In the genomic region with DNA sequence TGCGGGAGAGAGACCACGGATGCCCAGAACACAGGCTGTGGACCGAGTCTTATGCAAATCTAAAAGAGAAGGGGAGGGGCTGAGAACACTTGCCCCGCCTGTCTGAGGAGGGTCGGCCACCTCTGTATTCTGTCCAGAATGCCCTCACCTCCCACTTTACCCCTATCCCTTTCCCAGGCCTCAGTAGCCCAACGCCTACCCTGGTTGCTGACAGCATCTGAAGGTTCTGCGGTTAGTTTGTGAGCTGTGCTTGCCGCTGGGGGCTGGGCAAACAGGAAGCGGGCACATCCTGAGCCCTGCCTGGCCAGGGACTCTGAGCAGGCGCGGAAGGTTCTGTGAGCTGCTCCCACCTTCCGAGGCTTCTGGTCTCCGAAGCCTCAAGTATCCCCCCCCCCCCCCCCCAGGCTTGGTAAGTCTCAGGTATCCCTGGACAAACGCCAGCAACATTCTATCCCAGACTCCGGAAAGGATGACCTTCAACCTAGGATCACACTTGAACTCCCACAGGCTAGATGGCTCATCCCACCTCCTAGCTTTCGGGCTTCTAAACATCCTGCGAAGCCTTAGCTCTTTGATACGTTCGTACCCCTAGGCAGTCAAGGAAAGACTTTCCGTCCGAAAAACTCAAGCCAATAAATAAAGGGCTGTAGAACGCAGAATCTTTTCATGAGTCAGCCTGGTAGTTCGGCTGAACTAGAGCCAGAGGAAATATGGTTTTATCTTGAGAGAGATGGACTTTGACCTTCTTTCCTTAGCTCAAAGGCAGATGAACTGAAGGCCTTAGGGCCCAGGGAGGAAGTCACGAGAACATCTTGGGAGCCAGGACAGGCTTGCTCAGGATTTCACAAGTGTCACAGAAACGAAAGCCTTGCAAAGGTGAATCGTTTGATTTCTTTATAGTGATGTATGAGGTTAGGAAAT, we compare ENCODE assay signal across 8 mouse cellular contexts. TPM values are rescaled to one million over a fixed set of nuclear protein-coding genes. Genes with fewer than 3 reads are reported as not detected.
DNase-seq lines count a peak whose midpoint lies in the region; ATAC-seq lines count a peak whose summit lies in the region.

No protein-coding gene starts in this region.

- H3K27me3 ChIP-seq in heart, embryonic 15.5 days, result no peaks in the 10 kb centered on the region
- no peaks in the 10 kb centered on the region; the same call in 1 of the 2 replicates for H3K27me3 ChIP-seq in limb, embryonic 12.5 days
- H3K27me3 ChIP-seq in midbrain, embryonic 15.5 days (replicated peaks), result no peaks in the 10 kb centered on the region

- no peaks in the 10 kb centered on the region for H3K9me3 ChIP-seq in heart, embryonic 15.5 days (replicated peaks)
- no peaks in the 10 kb centered on the region for H3K9me3 ChIP-seq in limb, embryonic 12.5 days
- H3K9me3 ChIP-seq in midbrain, embryonic 15.5 days, result no peaks in the 10 kb centered on the region

- peak overlapping the region; percentile 55 for H3K4me2 ChIP-seq in heart, embryonic 15.5 days
- peak overlapping the region; percentile 43 for H3K4me2 ChIP-seq in limb, embryonic 12.5 days
- peak overlapping the region; percentile 16; the same call in 1 of the 2 replicates for H3K4me2 ChIP-seq in midbrain, embryonic 15.5 days

- WGBS in heart, embryonic 15.5 days, result 46% methylated on average over 25 of the region's 26 CpGs
- WGBS in limb, embryonic 12.5 days, result 52% methylated on average over 26 of the region's 26 CpGs
- 62% methylated on average over 24 of the region's 26 CpGs for WGBS in midbrain, embryonic 15.5 days

- no peak for ATAC-seq in heart, embryonic 15.5 days (replicated peaks; ENCODE audit: insufficient number of reproducible peaks, insufficient read depth, low FRiP score, low read depth)
- ATAC-seq in limb, embryonic 12.5 days (ENCODE audit: insufficient number of reproducible peaks, insufficient read depth, low FRiP score, low TSS enrichment, low read depth), result 0 out of 2 replicates have a peak, but pooled peaks have one; percentile 37
- no peak for ATAC-seq in midbrain, embryonic 15.5 days (replicated peaks)

- H3K36me3 ChIP-seq in heart, embryonic 15.5 days, result no peaks in the 10 kb centered on the region
- no peaks in the 10 kb centered on the region for H3K36me3 ChIP-seq in limb, embryonic 12.5 days
- no peaks in the 10 kb centered on the region for H3K36me3 ChIP-seq in midbrain, embryonic 15.5 days (replicated peaks)

- H3K4me1 ChIP-seq in heart, embryonic 15.5 days (replicated peaks), result 0 out of 2 replicates have a peak, but pooled peaks cover 2% of the 10 kb centered on the region
- H3K4me1 ChIP-seq in limb, embryonic 12.5 days (replicated peaks), result peaks cover 4% of the 10 kb centered on the region; the same call in 1 of the 2 replicates
- H3K4me1 ChIP-seq in midbrain, embryonic 15.5 days, result peaks cover 9% of the 10 kb centered on the region

- peak overlapping the region; percentile 35 for H3K4me3 ChIP-seq in heart, embryonic 15.5 days
- H3K4me3 ChIP-seq in limb, embryonic 12.5 days (replicated peaks), result peak overlapping the region; percentile 23; the same call in 1 of the 2 replicates
- H3K4me3 ChIP-seq in midbrain, embryonic 15.5 days, result no peak overlapping the region

- DNase-seq in retina, postnatal 1 day, result peak; percentile 9
- DNase-seq in retina, embryonic 14.5 days (ENCODE audit: low spot score), result no peak
- no peak for DNase-seq in right cerebral cortex, postnatal 10 days (ENCODE audit: low spot score in 2 of 2)
- no peak for DNase-seq in cerebellum, adult 8-10 months
- no peak for DNase-seq in cerebellum, adult 9-11 months

- H3K9ac ChIP-seq in heart, embryonic 15.5 days, result no peak overlapping the region
- H3K9ac ChIP-seq in limb, embryonic 12.5 days (replicated peaks), result no peak overlapping the region
- no peak overlapping the region for H3K9ac ChIP-seq in midbrain, embryonic 15.5 days

- H3K27ac ChIP-seq in heart, embryonic 15.5 days, result no peak overlapping the region
- H3K27ac ChIP-seq in limb, embryonic 12.5 days, result no peak overlapping the region
- H3K27ac ChIP-seq in midbrain, embryonic 15.5 days, result no peak overlapping the region

RNA-seq across cellular contexts. Expression of gene Sash3, which starts 2.6 kb away (rescaled TPM):
- polyA plus RNA-seq in heart, embryonic 15.5 days (2015; fragmentation: Nextera tagmentation; extraction: Ambion mirVana), result 2.2 and 13.3 TPM in 2 replicates
- 0.93 and 1.3 TPM in 2 replicates for polyA plus RNA-seq in limb, embryonic 12.5 days (2016; fragmentation: Nextera tagmentation; extraction: Ambion mirVana)
- polyA plus RNA-seq in midbrain, embryonic 15.5 days (2015; fragmentation: Nextera tagmentation; extraction: Ambion mirVana), result 0.83 and 1.2 TPM in 2 replicates

RNA-seq across cellular contexts. Expression of gene Xpnpep2, which starts 35.1 kb away (rescaled TPM):
- 0.49 and 0.70 TPM in 2 replicates for polyA plus RNA-seq in heart, embryonic 15.5 days (2015; fragmentation: Nextera tagmentation; extraction: Ambion mirVana)
- polyA plus RNA-seq in limb, embryonic 12.5 days (2016; fragmentation: Nextera tagmentation; extraction: Ambion mirVana), result 2.6 and 3.7 TPM in 2 replicates
- polyA plus RNA-seq in midbrain, embryonic 15.5 days (2015; fragmentation: Nextera tagmentation; extraction: Ambion mirVana), result 0.65 and 1.2 TPM in 2 replicates
